Mouse (Mus musculus) brain, embryonic 14.5 days (tissue): ENCODE measurements at regions not wholly inside any gene's neighbourhood (a gene's known extent, or its start where the extent isn't known, plus 50 kb on each side); places are given as distances from the start of the nearest gene placed in this dataset.
"Not testable (repeated sequence)": the region's sequence is repeated elsewhere in the genome, so short reads cannot be mapped to it uniquely, and the experiment has no call there.

Experiments used
- DNase-seq: peaks from one replicate; pipeline ENCODE4 v3.0.0-alpha.2; 2011; ENCODE audit warnings: low read depth
- CTCF ChIP-seq: fragments of 200-500 bp; IDR thresholded peaks from 2 replicates; pipeline ENCODE4 v1.5.1; 2012; ENCODE audit warnings: inconsistent platforms, mild to moderate bottlenecking, moderate library complexity, borderline replicate concordance; ENCODE audit not compliant: insufficient read depth, insufficient read length; ENCODE audit errors: extremely low read depth
- POLR2A ChIP-seq: fragments of 200-500 bp; IDR thresholded peaks from 2 replicates; pipeline ENCODE4 v1.6.1; 2012; ENCODE audit warnings: mild to moderate bottlenecking, inconsistent platforms, borderline replicate concordance; ENCODE audit not compliant: poor library complexity, insufficient read depth, insufficient read length, severe bottlenecking; ENCODE audit errors: extremely low read depth

DNA sequence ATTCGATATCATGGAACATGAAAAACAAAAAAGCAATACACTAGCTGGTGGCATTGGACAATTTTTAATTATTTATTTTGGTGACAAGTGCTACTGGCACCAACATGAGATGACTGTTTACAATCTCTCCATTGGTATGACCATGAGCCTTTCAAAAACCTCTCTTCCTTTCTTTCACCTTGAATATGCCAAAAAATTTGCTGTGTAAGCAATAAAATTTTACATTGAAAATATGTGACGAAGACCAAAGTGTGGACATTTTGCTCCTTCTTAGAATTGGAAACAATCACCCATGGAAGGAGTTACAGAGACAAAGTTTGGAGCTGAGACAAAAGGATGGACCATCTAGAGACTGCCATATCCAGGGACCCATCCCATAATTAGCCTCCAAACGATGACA, 83.4 kb upstream of the Gm49339 start:
- DNase-seq, result not testable (repeated sequence)

- peak; percentile 78; the same call in 1 of the 2 replicates for TF ChIP-seq CTCF
- TF ChIP-seq POLR2A, result no peak
- peak; percentile 87 for DNase-seq
Measured at GRCm38 (mm10) chr10:51405141-51405540, 75.3 kb upstream of the Gm49339 start.

- no peak for DNase-seq
- TF ChIP-seq CTCF, result no peak
- TF ChIP-seq POLR2A, result no peak
Measured at GRCm38 (mm10) chr10:51412795-51413194, 67.6 kb upstream of the Gm49339 start.

DNA sequence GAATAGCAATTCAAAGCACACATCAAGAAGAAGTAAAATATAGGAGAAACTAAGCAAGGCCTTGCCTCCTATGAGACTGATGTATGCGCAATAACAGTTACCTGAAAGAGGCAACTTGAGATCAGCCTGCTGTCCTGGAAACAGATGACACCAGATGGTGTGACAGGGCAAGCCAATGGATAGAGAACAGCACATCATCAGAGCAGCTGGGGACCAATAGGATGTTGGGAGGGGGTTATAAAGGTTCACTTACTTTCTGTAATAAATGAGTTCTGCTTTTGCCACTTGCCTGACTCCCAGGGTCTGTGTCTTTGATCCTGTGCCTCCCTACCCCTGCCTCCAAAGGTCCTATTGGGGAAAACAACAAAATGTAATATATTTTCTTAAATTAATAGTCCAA, 65.9 kb upstream of the Gm49339 start:
- DNase-seq, result peak; percentile 14
- TF ChIP-seq POLR2A, result no peak
- no peak for TF ChIP-seq CTCF

GRCm38 (mm10) chr10:51416723-51417122, 63.7 kb upstream of the Gm49339 start:
- TF ChIP-seq POLR2A (no peak), CTCF (no peak)
- DNase-seq, result no peak

- no peak for TF ChIP-seq POLR2A
- TF ChIP-seq CTCF, result no peak
- DNase-seq, result no peak
Measured at GRCm38 (mm10) chr10:51417221-51417911, 63.0 kb upstream of the Gm49339 start.

DNA sequence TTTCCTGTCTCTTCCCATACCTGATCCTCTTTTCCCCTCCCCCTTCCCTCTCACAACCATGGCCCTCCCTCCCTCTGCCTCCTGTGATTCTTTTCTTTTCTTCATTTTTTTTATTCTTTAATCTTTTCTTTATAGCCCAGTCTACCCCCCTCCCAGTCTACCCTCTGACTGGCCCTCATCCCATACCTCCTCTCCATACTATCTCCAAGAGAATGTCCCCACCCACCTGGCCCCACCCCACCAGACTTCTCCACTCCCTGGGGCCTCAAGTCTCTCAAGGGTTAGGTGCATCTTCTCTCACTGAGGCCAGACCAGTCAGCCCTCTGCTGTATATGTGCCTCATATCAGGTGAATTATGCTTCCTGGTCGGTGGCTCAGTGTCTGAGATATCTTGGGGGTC, 61.9 kb upstream of the Gm49339 start:
- TF ChIP-seq POLR2A (no peak), CTCF (no peak)
- DNase-seq, result no peak

DNA sequence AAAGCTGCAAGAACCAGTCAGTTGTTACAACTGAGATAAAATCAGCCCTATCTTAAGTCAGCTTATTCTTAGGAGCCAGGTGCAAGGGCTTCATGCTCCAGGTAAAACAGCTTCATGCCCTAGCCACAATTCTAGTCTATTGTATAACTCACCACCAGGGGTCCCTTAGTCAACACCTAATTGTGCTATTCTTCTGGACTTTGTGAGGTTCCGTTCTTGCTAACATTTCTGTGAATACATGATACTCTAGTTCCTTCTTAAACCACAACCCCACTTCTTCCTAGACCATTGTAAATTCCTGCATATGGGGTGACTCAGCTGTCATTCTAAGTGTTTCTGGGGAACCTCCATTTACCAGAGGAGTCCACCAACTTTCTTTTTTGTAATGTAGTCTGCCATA, 57.9 kb upstream of the Gm49339 start:
- TF ChIP-seq POLR2A (no peak), CTCF (no peak)
- DNase-seq, result no peak
